Comparison of ENCODE assay signal across 19 mouse cellular contexts in genomic region chr1:124339444-124339843, GRCm38 (mm10).
DNase-seq lines count a peak whose midpoint lies in the region; ATAC-seq lines count a peak whose summit lies in the region.
"Had no signal": no experiment of that assay in that cellular context is flagged by ENCODE, and none has a peak within 500 bp of the region (broad histone marks: within the 10 kb centered on the region; RNA-seq: fewer than 3 reads in every experiment).

No protein-coding gene starts in this region.

- H3K9ac ChIP-seq in limb, embryonic 12.5 days (replicated peaks): no peak overlapping the region
- H3K9ac ChIP-seq: forebrain, embryonic 13.5 days; forebrain, embryonic 15.5 days; forebrain, postnatal 0 days had no signal

- 56% methylated on average over 2 of the region's 2 CpGs for WGBS in limb, embryonic 12.5 days
- 83% methylated on average over 2 of the region's 2 CpGs for WGBS in limb, embryonic 10.5 days

- H3K36me3 ChIP-seq in limb, embryonic 12.5 days: no peaks in the 10 kb centered on the region
- no peaks in the 10 kb centered on the region for H3K36me3 ChIP-seq in limb, embryonic 10.5 days
- H3K36me3 ChIP-seq: forebrain, embryonic 15.5 days had no signal

- H3K27me3 ChIP-seq in limb, embryonic 12.5 days: no peaks in the 10 kb centered on the region
- no peaks in the 10 kb centered on the region for H3K27me3 ChIP-seq in limb, embryonic 10.5 days (ENCODE audit: low read depth, poor library complexity, severe bottlenecking)
- H3K27me3 ChIP-seq: forebrain, embryonic 13.5 days; forebrain, embryonic 15.5 days had no signal

- no peak for DNase-seq in frontal cortex, postnatal 36 days (ENCODE audit: low spot score in 2 of 2)
- no peak for DNase-seq in limb, embryonic 10.5 days (ENCODE audit: low spot score)
- DNase-seq in right cerebral cortex, adult 18-20 months: peak; percentile 7
- DNase-seq in right cerebral cortex, adult 2 months (ENCODE audit: low spot score in 2 of 2): no peak
- peak; percentile 22 for DNase-seq in telencephalon, adult 2 months (ENCODE audit: low read depth, low spot score)
- DNase-seq: adrenal gland, adult 2 months; adrenal gland, postnatal 10 days; adrenal gland, postnatal 25 days; cerebellum, adult 11-12 months; cerebellum, adult 2 months; cerebellum, adult 9-10 months; cerebellum, postnatal 10 days; cerebellum, postnatal 25 days; forebrain, postnatal 0 days had no signal

- no peak overlapping the region for H3K4me3 ChIP-seq in limb, embryonic 12.5 days (replicated peaks)
- H3K4me3 ChIP-seq in limb, embryonic 10.5 days: no peak overlapping the region
- H3K4me3 ChIP-seq: forebrain, embryonic 13.5 days; forebrain, embryonic 15.5 days had no signal

- peak; percentile 76 for ATAC-seq in frontal cortex, adult (ENCODE audit: low TSS enrichment)
- peak; percentile 47; the same call in 1 of the 2 replicates for ATAC-seq in limb, embryonic 12.5 days (ENCODE audit: insufficient number of reproducible peaks, insufficient read depth, low FRiP score, low TSS enrichment, low read depth)
- ATAC-seq in granulocyte monocyte progenitor cell, adult 5-6 weeks (replicated peaks; ENCODE audit: poor library complexity, severe bottlenecking): no peak
- ATAC-seq: forebrain, embryonic 13.5 days; forebrain, embryonic 15.5 days; forebrain, postnatal 0 days had no signal

- no peaks in the 10 kb centered on the region for H3K4me1 ChIP-seq in limb, embryonic 12.5 days (replicated peaks)
- no peaks in the 10 kb centered on the region for H3K4me1 ChIP-seq in limb, embryonic 10.5 days
- H3K4me1 ChIP-seq: forebrain, embryonic 13.5 days; forebrain, embryonic 15.5 days had no signal

- no peak overlapping the region for H3K4me2 ChIP-seq in limb, embryonic 12.5 days
- H3K4me2 ChIP-seq: forebrain, embryonic 13.5 days; forebrain, embryonic 15.5 days had no signal

- no peaks in the 10 kb centered on the region for H3K9me3 ChIP-seq in limb, embryonic 12.5 days
- no peaks in the 10 kb centered on the region for H3K9me3 ChIP-seq in limb, embryonic 10.5 days (replicated peaks)
- H3K9me3 ChIP-seq: forebrain, embryonic 13.5 days; forebrain, embryonic 15.5 days had no signal

- H3K27ac ChIP-seq in limb, embryonic 12.5 days: no peak overlapping the region
- H3K27ac ChIP-seq in limb, embryonic 10.5 days: no peak overlapping the region
- H3K27ac ChIP-seq: forebrain, embryonic 13.5 days; forebrain, embryonic 15.5 days had no signal

Comparison
In these comparisons a context has a peak if more than half of its experiments do, and no peak if none do; other contexts are left out.
1. DNase-seq: peak in right cerebral cortex, adult 18-20 months (single experiment) and telencephalon, adult 2 months (single experiment); none in frontal cortex, postnatal 36 days (0 of 2), limb, embryonic 10.5 days (single experiment) and right cerebral cortex, adult 2 months (0 of 2).